Mouse (Mus musculus) heart, postnatal 10 days (tissue): Measurements from ENCODE around the gene Wrap73. TPM values are rescaled to one million over a fixed set of nuclear protein-coding genes. Genes with fewer than 3 reads are reported as not detected.

ENCODE experiments used
- DNase-seq, 2 experiments: peaks; one replicate each; pipeline ENCODE4 v3.0.0; 2021
- intact Hi-C: fragments of 180-260 bp; cut with DNase I; formaldehyde crosslinking; loops from one replicate; pipeline ENCODE4 v1.15.1; 2025
- total RNA-seq, 2 experiments: library from RNA; stranded (reverse); gene quantifications; 2 replicates each; pipeline ENCODE4 v1.2.3; 2021

Wrap73 gene
- total RNA-seq = 10 to 100 TPM; 10.2 to 13.2 TPM

GRCm38 (mm10) chr4:154142211-154143040 lies at the start of gene Wrap73:
Gene Wrap73 (plus strand): TSS chr4:154142372.
- intact Hi-C loops = loop anchor here (1.0 kb wide), 1 partner anchor 17 kb away; no protein-coding TSS in a partner anchor
- peak; percentile 93 to 94 for DNase-seq

GRCm38 (mm10) chr4:154093210-154093609 lies 49.0 kb upstream of the Wrap73 start:
- DNase-seq = peak; percentile 8 to 36
- intact Hi-C loops = no loop called here

GRCm38 (mm10) chr4:154096111-154096510 lies 46.1 kb upstream of the Wrap73 start:
- intact Hi-C loops = no loop called here
- no peak for DNase-seq

GRCm38 (mm10) chr4:154099361-154099760 lies 42.8 kb upstream of the Wrap73 start:
- intact Hi-C loops = no loop called here
- no peak for DNase-seq

- no peak for DNase-seq
- intact Hi-C loops = no loop called here
Observed at GRCm38 (mm10) chr4:154103386-154103785, 38.8 kb upstream of the Wrap73 start.

- no peak for DNase-seq
- intact Hi-C loops = no loop called here
Observed at GRCm38 (mm10) chr4:154103912-154104311, 38.3 kb upstream of the Wrap73 start.

- peak; percentile 32 to 61 for DNase-seq
- intact Hi-C loops = loop anchor here (5.0 kb wide), 1 partner anchor 38 kb away; no protein-coding TSS in a partner anchor
Observed at GRCm38 (mm10) chr4:154105381-154106001, 36.7 kb upstream of the Wrap73 start.

- intact Hi-C loops = loop anchor here (5.0 kb wide), 1 partner anchor 39 kb away; no protein-coding TSS in a partner anchor
- no peak for DNase-seq
Observed at GRCm38 (mm10) chr4:154106497-154107061, 35.6 kb upstream of the Wrap73 start.

- DNase-seq = peak in 1 of 2 experiments; percentile 9
- intact Hi-C loops = loop anchor here (5.0 kb wide), 1 partner anchor 42 kb away; no protein-coding TSS in a partner anchor
Observed at GRCm38 (mm10) chr4:154109216-154109849, 32.8 kb upstream of the Wrap73 start.

- intact Hi-C loops = loop anchor here (5.0 kb wide), 1 partner anchor 43 kb away; no protein-coding TSS in a partner anchor
- DNase-seq = no peak
Observed at GRCm38 (mm10) chr4:154109850-154110243, 32.3 kb upstream of the Wrap73 start.

- intact Hi-C loops = no loop called here
- no peak for DNase-seq
Observed at GRCm38 (mm10) chr4:154116421-154116820, 25.8 kb upstream of the Wrap73 start.

GRCm38 (mm10) chr4:154118782-154119181 lies 23.4 kb upstream of the Wrap73 start:
- intact Hi-C loops = no loop called here
- no peak for DNase-seq

GRCm38 (mm10) chr4:154119208-154119607 lies 23.0 kb upstream of the Wrap73 start:
- DNase-seq = no peak
- intact Hi-C loops = no loop called here

- DNase-seq = no peak
- intact Hi-C loops = no loop called here
Observed at GRCm38 (mm10) chr4:154121800-154122199, 20.4 kb upstream of the Wrap73 start.

GRCm38 (mm10) chr4:154122374-154122773 lies 19.8 kb upstream of the Wrap73 start:
- intact Hi-C loops = no loop called here
- no peak for DNase-seq

GRCm38 (mm10) chr4:154123553-154123952 lies 18.6 kb upstream of the Wrap73 start:
- intact Hi-C loops = no loop called here
- DNase-seq = no peak

GRCm38 (mm10) chr4:154125202-154125601 lies 17.0 kb upstream of the Wrap73 start:
- no peak for DNase-seq
- intact Hi-C loops = no loop called here

GRCm38 (mm10) chr4:154127273-154127672 lies 14.9 kb upstream of the Wrap73 start:
- no peak for DNase-seq
- intact Hi-C loops = no loop called here

GRCm38 (mm10) chr4:154129950-154130349 lies 12.2 kb upstream of the Wrap73 start:
- DNase-seq = no peak
- intact Hi-C loops = no loop called here

- intact Hi-C loops = no loop called here
- no peak for DNase-seq
Observed at GRCm38 (mm10) chr4:154131894-154132293, 10.3 kb upstream of the Wrap73 start.

GRCm38 (mm10) chr4:154134803-154135202 lies 7.4 kb upstream of the Wrap73 start:
- no peak for DNase-seq
- intact Hi-C loops = no loop called here
